Mouse (Mus musculus): ENCODE measurements around the gene 4930595D18Rik. TPM values are rescaled to one million over a fixed set of nuclear protein-coding genes. Genes with fewer than 3 reads are reported as not detected.
A peak's percentile ranks its signal among the peaks of the same experiment; 100 is the strongest.

Gene 4930595D18Rik
- polyA plus RNA-seq, 1 experiment from 2014 or later: 0.21 TPM

GRCm38 (mm10) chr12:111165146-111165812 lies 19.0 kb downstream of the 4930595D18Rik start:
- 64% methylated on average over 10 of the region's 10 CpGs for WGBS
- peaks cover 66% of the 10 kb centered on the region for H3K4me1 ChIP-seq
- H3K27ac ChIP-seq: peak overlapping the region; percentile 91
- ATAC-seq: peak; percentile 9
- H3K9ac ChIP-seq: no peak overlapping the region
- no peaks in the 10 kb centered on the region for H3K27me3 ChIP-seq
- H3K36me3 ChIP-seq (ENCODE audit: poor library complexity, severe bottlenecking): no peaks in the 10 kb centered on the region
- H3K9me3 ChIP-seq (replicated peaks): no peaks in the 10 kb centered on the region
- peak overlapping the region; percentile 83 for H3K4me2 ChIP-seq
- peak overlapping the region; percentile 86 for H3K4me3 ChIP-seq

GRCm38 (mm10) chr12:111164310-111164751 lies 20.0 kb downstream of the 4930595D18Rik start:
- Histone ChIP-seq H3K9ac (peak overlapping the region; percentile 57), H3K36me3 (ENCODE audit: poor library complexity, severe bottlenecking) (no peaks in the 10 kb centered on the region), H3K27ac (peak overlapping the region; percentile 91), H3K4me3 (peak overlapping the region; percentile 31), H3K4me2 (peak overlapping the region; percentile 62), H3K9me3 (replicated peaks) (no peaks in the 10 kb centered on the region), H3K27me3 (no peaks in the 10 kb centered on the region), H3K4me1 (peaks cover 59% of the 10 kb centered on the region)
- WGBS: under 1% methylated on average over 13 of the region's 13 CpGs
- peak; percentile 91 for ATAC-seq

DNA sequence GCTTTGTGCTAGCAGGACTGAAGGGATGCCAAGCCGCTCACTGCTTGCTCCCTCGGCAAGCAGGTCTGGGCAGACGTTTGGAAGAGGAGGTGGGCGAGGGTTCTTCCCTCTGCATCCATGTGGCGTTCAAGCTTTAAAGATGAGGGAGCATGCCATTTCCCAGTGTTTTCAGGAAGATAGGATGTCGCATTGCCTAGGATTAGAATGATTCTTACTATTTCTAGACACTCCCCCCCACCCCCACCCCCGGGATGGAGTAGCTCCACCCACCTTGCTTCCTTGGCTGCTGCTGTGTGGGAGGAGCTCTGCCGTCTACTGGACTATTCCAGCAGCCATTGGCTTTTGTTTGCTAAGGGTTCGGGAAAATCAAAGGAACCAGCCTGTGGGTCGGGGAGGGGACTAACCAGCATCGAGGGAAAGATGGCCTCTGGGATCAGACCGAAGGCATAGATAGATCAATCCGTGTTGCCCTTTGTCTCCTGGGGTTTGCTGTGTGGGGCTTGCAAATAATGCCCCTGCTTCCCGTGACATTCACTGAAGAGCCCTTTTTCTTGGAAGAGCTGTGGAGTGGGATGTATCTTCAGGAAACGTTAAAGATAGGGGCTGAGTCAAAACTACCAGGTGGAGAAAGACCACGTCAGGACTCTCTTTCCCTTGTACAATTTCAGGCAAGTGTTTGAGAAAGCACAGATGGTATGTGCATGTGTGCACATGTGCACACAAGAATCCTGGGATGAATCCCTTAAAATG lies 21.8 kb downstream of the 4930595D18Rik start:
- WGBS: 5% methylated on average over 16 of the region's 16 CpGs
- H3K27me3 ChIP-seq: no peaks in the 10 kb centered on the region
- peak; percentile 57 for ATAC-seq
- peak overlapping the region; percentile 54 for H3K9ac ChIP-seq
- peak overlapping the region; percentile 53 for H3K4me2 ChIP-seq
- no peaks in the 10 kb centered on the region for H3K9me3 ChIP-seq (replicated peaks)
- peak overlapping the region; percentile 23 for H3K4me3 ChIP-seq
- H3K36me3 ChIP-seq (ENCODE audit: poor library complexity, severe bottlenecking): no peaks in the 10 kb centered on the region
- H3K27ac ChIP-seq: peak overlapping the region; percentile 92
- H3K4me1 ChIP-seq: peaks cover 46% of the 10 kb centered on the region

DNA sequence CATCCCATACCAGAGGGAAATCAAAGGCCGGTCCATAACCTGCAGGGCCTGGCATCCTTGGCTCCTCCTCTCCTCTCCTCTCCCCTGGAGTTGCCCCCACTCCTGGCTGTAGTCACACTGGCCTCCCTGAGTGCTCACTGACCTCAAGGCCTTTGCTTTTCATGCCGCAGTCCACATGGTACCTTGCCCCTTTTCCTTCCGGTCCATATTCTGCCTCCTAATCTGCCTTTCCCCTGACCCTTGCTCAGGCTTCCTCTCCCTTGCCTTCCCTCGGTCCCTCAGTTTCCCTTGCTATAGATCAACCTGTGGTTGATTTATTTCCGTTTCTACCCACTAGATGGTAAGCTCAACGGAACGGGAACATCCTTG lies 22.4 kb downstream of the 4930595D18Rik start:
- H3K36me3 ChIP-seq (ENCODE audit: poor library complexity, severe bottlenecking): no peaks in the 10 kb centered on the region
- ATAC-seq: no peak
- H3K27ac ChIP-seq: peak overlapping the region; percentile 92
- 36% methylated on average over 7 of the region's 7 CpGs for WGBS
- peak overlapping the region; percentile 23; the same call in 1 of the 2 replicates for H3K4me3 ChIP-seq
- peak overlapping the region; percentile 54 for H3K9ac ChIP-seq
- no peaks in the 10 kb centered on the region for H3K9me3 ChIP-seq (replicated peaks)
- H3K27me3 ChIP-seq: no peaks in the 10 kb centered on the region
- H3K4me2 ChIP-seq: peak overlapping the region; percentile 53
- peaks cover 44% of the 10 kb centered on the region for H3K4me1 ChIP-seq

DNA sequence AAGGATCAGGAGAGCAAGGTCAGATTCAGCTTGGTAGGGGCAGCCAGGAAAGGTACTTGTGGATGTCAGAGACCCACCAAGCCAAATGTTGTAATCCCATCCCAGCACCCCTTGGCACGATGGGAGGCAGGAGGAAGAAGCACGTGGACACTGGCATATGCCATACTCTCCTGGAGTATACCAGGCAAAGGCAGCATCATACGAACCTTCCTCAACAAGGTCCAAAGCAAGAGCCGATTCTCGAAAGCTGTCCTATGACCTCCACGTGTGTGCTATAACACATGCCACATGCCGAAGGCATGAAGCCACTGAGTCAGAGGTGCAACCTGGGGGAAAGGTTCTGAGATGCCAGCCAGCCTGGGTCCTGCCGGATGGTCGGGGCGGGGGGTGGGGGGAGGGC lies 23.4 kb downstream of the 4930595D18Rik start:
- H3K9ac ChIP-seq: no peak overlapping the region
- H3K4me2 ChIP-seq: no peak overlapping the region
- H3K9me3 ChIP-seq (replicated peaks): no peaks in the 10 kb centered on the region
- 92% methylated on average over 10 of the region's 10 CpGs for WGBS
- H3K27me3 ChIP-seq: no peaks in the 10 kb centered on the region
- no peak overlapping the region for H3K27ac ChIP-seq
- H3K36me3 ChIP-seq (ENCODE audit: poor library complexity, severe bottlenecking): no peaks in the 10 kb centered on the region
- peaks cover 44% of the 10 kb centered on the region for H3K4me1 ChIP-seq
- ATAC-seq: no peak
- H3K4me3 ChIP-seq: no peak overlapping the region

DNA sequence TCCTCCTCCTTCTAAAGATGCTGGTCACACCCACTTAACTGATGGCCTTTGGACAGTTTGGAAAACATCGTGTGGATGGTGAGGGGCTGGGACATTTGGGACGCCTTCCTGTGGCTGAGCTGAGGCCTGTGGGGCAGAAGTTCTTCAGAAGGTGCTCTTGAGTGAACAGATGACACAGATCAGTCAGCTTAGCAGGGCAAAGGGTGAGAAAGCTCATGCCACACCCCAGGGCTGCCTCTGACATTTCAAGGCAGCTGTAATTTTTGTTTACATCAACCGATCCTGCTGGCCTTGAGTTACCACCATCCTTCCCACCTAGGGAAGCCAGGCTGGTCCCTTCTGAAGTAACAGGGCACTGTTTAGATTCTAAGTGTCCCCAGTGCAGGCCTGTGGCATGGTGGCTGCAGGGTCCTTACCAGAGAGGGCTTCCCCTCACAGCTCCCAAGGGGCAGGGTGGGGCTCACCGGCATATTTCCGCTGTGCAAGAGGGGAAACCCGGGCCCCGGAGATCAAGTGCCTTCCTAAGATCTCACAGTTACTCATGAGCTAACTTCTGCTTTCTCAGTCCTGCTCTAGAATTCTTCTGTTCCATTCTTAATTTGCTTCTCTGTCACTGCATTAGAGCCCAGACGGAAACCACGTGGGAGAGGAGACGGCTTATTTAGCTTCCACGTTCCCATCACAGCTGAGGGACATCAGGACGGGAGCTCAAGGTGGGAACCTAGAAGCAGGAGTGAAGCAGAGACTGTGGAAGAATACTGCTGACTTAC lies 24.4 kb downstream of the 4930595D18Rik start:
- no peak overlapping the region for H3K4me2 ChIP-seq
- 78% methylated on average over 12 of the region's 12 CpGs for WGBS
- no peaks in the 10 kb centered on the region for H3K36me3 ChIP-seq (ENCODE audit: poor library complexity, severe bottlenecking)
- no peak overlapping the region for H3K27ac ChIP-seq
- H3K27me3 ChIP-seq: no peaks in the 10 kb centered on the region
- H3K9ac ChIP-seq: no peak overlapping the region
- peaks cover 34% of the 10 kb centered on the region for H3K4me1 ChIP-seq
- ATAC-seq: no peak
- no peak overlapping the region for H3K4me3 ChIP-seq
- no peaks in the 10 kb centered on the region for H3K9me3 ChIP-seq (replicated peaks)

- Histone ChIP-seq H3K4me3 (no peak overlapping the region), H3K9ac (no peak overlapping the region), H3K36me3 (ENCODE audit: poor library complexity, severe bottlenecking) (no peaks in the 10 kb centered on the region), H3K27ac (no peak overlapping the region), H3K27me3 (no peaks in the 10 kb centered on the region), H3K9me3 (replicated peaks) (no peaks in the 10 kb centered on the region), H3K4me2 (no peak overlapping the region), H3K4me1 (peaks cover 8% of the 10 kb centered on the region)
- 95% methylated on average over 1 of the region's 1 CpGs for WGBS
- ATAC-seq: no peak
These were observed 28.5 kb downstream of the 4930595D18Rik start for GRCm38 (mm10) chr12:111155756-111156155.

GRCm38 (mm10) chr12:111154641-111155040 lies 29.6 kb downstream of the 4930595D18Rik start:
- WGBS: 91% methylated on average over 6 of the region's 6 CpGs
- peaks cover 8% of the 10 kb centered on the region for H3K4me1 ChIP-seq
- no peak overlapping the region for H3K4me2 ChIP-seq
- no peaks in the 10 kb centered on the region for H3K27me3 ChIP-seq
- no peak for ATAC-seq
- no peaks in the 10 kb centered on the region for H3K36me3 ChIP-seq (ENCODE audit: poor library complexity, severe bottlenecking)
- no peak overlapping the region for H3K9ac ChIP-seq
- H3K4me3 ChIP-seq: no peak overlapping the region
- H3K9me3 ChIP-seq (replicated peaks): no peaks in the 10 kb centered on the region
- no peak overlapping the region for H3K27ac ChIP-seq

DNA sequence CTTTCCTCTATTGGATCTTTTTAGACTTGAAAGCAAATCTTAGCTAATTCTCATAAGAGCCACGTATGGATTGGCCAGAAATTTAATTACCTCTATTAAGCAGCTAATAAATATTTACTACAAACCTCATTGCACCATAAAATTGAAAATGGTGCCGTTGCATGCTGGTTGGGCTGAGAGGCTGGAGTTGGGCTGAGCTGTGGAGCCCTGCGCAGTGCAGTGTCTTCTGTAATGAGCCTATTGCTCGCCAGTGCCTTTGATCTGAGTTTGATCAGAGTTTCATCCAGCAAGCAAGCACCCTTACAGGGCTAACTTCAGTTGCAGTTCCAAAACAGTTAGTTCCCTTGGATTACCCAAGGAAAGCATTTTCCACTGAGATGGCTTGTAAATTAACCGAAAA lies 30.3 kb downstream of the 4930595D18Rik start:
- no peak overlapping the region for H3K9ac ChIP-seq
- no peak overlapping the region for H3K27ac ChIP-seq
- no peaks in the 10 kb centered on the region for H3K36me3 ChIP-seq (ENCODE audit: poor library complexity, severe bottlenecking)
- no peaks in the 10 kb centered on the region for H3K9me3 ChIP-seq (replicated peaks)
- ATAC-seq: no peak
- peaks cover 8% of the 10 kb centered on the region for H3K4me1 ChIP-seq
- H3K4me3 ChIP-seq: no peak overlapping the region
- no peak overlapping the region for H3K4me2 ChIP-seq
- WGBS: 71% methylated on average over 5 of the region's 5 CpGs
- no peaks in the 10 kb centered on the region for H3K27me3 ChIP-seq

DNA sequence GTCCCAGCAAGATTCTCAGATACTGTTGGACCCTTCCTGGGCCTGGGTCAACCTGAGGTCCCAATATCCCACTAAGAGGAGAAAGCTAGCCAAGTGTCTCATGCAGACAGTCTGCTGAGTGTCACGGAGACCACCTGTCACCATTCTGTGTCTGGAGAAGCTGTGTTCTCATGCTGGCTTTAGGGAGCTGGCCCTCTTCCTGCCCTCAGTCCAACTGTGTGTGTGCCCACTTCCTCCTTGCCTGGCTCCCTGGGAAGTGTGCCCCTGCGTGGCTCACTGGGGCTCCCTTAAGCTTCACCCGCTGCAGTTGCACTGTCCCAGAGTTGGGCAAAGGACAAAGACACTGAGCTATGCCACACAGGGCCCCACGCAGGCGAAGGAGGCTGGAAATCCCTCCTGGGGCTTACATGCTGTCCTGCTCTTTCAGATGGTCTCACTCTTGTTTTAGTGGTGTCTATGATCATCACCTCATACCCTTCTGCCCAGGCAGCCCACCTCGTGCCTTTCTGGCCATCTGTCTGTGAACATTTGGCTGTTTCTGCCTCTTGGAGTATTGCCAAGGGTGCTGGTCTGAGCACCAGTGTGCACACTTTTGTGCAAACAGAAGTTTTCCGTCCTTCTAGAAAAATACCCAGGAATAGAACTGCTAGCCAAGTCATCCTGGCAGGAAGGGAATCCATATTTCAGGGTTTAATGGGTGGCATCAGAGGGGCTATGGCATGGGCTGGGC lies 31.1 kb downstream of the 4930595D18Rik start:
- Histone ChIP-seq H3K4me2 (no peak overlapping the region), H3K27ac (peak overlapping the region; percentile 46), H3K9me3 (replicated peaks) (no peaks in the 10 kb centered on the region), H3K36me3 (ENCODE audit: poor library complexity, severe bottlenecking) (no peaks in the 10 kb centered on the region), H3K27me3 (no peaks in the 10 kb centered on the region), H3K4me3 (no peak overlapping the region), H3K9ac (no peak overlapping the region), H3K4me1 (peaks cover 8% of the 10 kb centered on the region)
- ATAC-seq: no peak
- 63% methylated on average over 7 of the region's 7 CpGs for WGBS

DNA sequence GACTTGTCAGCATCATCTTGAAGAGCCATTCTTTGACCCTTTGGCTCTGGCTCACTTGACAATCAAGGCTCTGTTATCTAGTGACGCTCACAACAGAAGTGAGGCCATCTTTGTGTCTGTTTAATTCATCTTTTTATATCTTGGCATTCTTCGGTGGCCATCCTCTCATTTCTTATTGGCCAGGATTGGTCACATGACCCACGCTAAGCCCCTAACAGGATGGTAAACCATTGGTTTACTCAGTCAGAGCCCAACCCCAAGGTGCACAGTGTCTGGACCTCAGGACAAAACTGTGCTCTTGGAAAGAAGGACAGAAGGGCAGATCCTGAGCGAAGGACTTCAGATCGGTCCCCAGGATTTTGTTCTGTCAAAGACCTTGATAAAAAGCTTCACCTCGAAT lies 31.7 kb downstream of the 4930595D18Rik start:
- no peak for ATAC-seq
- no peak overlapping the region for H3K27ac ChIP-seq
- H3K36me3 ChIP-seq (ENCODE audit: poor library complexity, severe bottlenecking): no peaks in the 10 kb centered on the region
- peaks cover 8% of the 10 kb centered on the region for H3K4me1 ChIP-seq
- no peak overlapping the region for H3K4me3 ChIP-seq
- H3K9me3 ChIP-seq (replicated peaks): no peaks in the 10 kb centered on the region
- H3K27me3 ChIP-seq: no peaks in the 10 kb centered on the region
- no peak overlapping the region for H3K9ac ChIP-seq
- WGBS: 89% methylated on average over 6 of the region's 6 CpGs
- no peak overlapping the region for H3K4me2 ChIP-seq

All from forebrain, embryonic 13.5 days (tissue).